Mouse (Mus musculus): Measurements from ENCODE around the gene Flot1.

Flot1 gene

GRCm38 (mm10) chr17:35866911-35867890 is 44.2 kb downstream of the Flot1 start:
- peak; percentile 72 for DNase-seq (ENCODE audit: low spot score)

GRCm38 (mm10) chr17:35868165-35868820 is 45.3 kb downstream of the Flot1 start:
- peak; percentile 33 for DNase-seq (ENCODE audit: low spot score)

- peak; percentile 29 for DNase-seq (ENCODE audit: low spot score)
These were observed 45.9 kb downstream of the Flot1 start for GRCm38 (mm10) chr17:35868961-35869345.

- DNase-seq (ENCODE audit: low spot score), result peak; percentile 85
These were observed 46.5 kb downstream of the Flot1 start for GRCm38 (mm10) chr17:35869346-35870067.

GRCm38 (mm10) chr17:35870151-35870883 is 47.3 kb downstream of the Flot1 start:
- DNase-seq (ENCODE audit: low spot score), result no peak

- DNase-seq (ENCODE audit: low spot score), result peak; percentile 49
These were observed 48.1 kb downstream of the Flot1 start for GRCm38 (mm10) chr17:35870884-35871696.

GRCm38 (mm10) chr17:35873774-35874519 is 50.9 kb downstream of the Flot1 start:
- peak; percentile 83 for DNase-seq (ENCODE audit: low spot score)

- no peak for DNase-seq (ENCODE audit: low spot score)
These were observed 51.7 kb downstream of the Flot1 start for GRCm38 (mm10) chr17:35874721-35875120.

- DNase-seq (ENCODE audit: low spot score), result peak; percentile 97
These were observed 56.4 kb downstream of the Flot1 start, which contains the start of gene Dhx16 for GRCm38 (mm10) chr17:35879245-35880057. Dhx16 (plus strand) TSS chr17:35879819.
